Mouse (Mus musculus): Measurements from ENCODE around the gene Rimbp2.

The Rimbp2 gene

DNA sequence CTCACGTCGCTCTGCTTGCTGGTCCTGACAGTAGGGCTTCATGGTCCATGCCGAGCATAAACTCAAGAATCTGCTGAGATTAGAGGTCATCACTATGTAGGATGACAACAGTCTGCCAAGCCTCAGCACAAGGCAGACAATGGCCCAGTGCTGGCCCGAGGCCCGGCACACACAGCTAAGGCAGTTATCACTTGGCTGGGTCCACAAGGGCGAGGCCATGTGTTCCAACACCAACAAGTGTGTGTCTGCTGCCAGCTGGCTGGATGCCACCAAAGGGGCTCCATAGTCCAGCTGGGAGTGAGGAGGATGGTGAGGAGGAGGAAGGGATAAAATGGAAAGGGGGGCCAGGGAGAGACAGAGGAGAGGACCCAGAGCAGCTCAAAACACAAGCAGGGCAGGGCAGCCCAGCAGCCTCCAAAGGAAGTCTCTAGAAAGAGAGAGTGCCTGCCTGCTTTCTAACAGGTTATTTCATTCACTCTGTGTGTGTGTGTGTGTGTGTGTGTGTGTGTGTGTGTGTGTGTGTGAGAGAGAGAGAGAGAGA lies 17.9 kb downstream of the Rimbp2 start:
- in situ Hi-C loops (cut with MboI; ENCODE audit: unreplicated experiment in 2 of 2): no loop called here

DNA sequence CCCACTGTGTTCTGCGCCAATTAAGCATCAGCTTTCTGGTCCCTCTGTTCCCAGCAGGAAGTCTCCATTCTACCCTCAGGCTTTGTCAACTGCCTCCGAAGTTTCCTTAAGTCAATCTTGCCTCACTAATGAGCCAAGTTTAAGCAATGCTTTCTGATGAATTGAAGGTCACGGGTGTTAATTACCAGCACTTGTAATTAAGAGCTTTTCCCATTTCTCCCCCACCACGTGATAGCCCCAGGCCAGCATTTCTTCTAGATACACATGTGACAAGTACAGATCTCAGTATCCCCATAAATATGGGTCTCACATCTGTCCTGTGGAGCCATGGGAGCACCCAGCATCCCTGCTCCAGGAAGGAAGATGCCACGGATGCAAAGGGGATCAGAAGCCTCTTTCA lies 20.5 kb downstream of the Rimbp2 start:
- in situ Hi-C loops (cut with MboI; ENCODE audit: unreplicated experiment in 2 of 2): no loop called here

DNA sequence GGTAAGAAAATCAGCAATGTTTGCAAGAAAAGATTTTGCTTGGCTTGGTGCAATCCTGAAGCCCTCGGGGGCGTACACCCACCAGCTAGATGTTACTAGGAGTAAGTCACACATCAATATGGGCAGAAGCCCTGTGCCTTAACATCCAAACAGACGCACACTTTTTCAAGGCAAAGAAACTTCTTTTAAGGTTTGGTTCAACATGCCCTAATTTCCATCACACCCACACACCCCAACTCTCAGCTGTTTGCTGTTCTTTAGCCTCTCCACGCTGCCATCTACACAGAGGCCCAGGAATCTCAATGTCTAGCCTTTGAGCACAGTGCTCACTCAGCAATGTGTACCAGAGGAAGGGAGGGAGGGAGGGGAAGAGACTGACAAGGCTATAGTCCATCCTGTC lies 28.2 kb downstream of the Rimbp2 start:
- in situ Hi-C loops (cut with MboI; ENCODE audit: unreplicated experiment in 2 of 2): no loop called here

DNA sequence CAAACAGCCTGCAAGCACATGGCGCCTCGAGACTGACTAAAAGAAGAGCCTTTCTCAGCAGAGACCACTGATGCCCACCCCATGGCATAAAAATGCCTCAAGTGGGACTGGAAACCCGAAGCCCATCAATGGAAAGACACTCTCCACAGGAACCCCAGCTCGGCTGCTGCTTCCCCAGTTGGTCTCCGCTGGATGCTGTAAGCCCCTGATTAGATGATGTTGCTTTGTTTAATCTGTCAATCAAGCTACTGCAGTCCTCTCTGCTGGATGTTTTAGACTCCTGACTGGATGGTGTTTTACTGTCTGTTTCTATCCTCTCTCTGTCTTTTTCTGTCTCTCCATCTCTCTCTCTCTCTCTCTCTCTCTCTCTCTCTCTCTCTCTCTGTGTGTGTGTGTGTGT lies 33.2 kb downstream of the Rimbp2 start:
- in situ Hi-C loops (cut with MboI; ENCODE audit: unreplicated experiment in 2 of 2): no loop called here

- in situ Hi-C loops (cut with MboI; ENCODE audit: unreplicated experiment in 2 of 2): no loop called here
Measured at GRCm38 (mm10) chr5:128917116-128917959, 35.9 kb downstream of the Rimbp2 start.

DNA sequence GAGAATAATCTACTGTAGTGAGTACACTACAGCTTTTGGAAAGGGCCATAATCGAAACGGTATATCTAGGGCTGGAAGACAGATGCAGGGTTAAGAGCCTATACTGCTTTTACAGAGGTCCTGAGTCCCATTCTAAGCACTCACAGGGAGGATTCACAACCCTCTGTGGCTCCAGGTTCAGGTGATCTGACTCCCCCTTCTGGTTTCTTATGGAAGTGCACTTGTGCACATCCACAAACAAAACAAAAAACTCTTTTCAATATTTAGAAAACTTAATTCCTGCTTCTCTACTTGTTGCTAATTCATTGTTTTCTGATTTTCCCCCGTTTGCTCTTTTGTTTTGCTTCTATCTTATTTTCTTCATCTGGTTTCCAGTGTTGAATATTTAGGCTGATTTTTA lies 39.5 kb downstream of the Rimbp2 start:
- in situ Hi-C loops (cut with MboI; ENCODE audit: unreplicated experiment in 2 of 2): no loop called here

DNA sequence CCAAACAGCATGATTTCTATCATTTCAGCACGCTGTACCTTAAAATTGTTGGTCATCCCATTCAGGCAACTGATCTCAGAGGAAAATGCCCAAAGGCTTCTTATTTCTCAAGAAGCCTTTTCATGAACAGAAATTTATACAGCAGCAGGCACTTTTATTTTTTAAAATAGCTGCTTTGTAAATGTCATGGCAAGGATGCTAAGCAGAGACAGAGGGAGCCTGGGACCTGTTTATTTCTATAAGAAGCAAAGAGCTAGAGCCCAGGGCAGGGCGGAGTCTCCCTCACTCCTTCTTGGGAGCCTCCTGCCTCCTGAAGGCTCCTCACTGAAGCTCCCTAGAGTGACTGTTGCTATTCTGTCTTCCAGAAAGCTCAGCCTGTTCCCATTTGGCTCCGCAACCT lies 40.9 kb downstream of the Rimbp2 start:
- in situ Hi-C loops (cut with MboI; ENCODE audit: unreplicated experiment in 2 of 2): no loop called here

GRCm38 (mm10) chr5:128911593-128911992 lies 41.7 kb downstream of the Rimbp2 start:
- in situ Hi-C loops (cut with MboI; ENCODE audit: unreplicated experiment in 2 of 2): no loop called here

- in situ Hi-C loops (cut with MboI; ENCODE audit: unreplicated experiment in 2 of 2): no loop called here
Measured at GRCm38 (mm10) chr5:128904113-128904512, 49.2 kb downstream of the Rimbp2 start.

- in situ Hi-C loops (cut with MboI; ENCODE audit: unreplicated experiment in 2 of 2): no loop called here
Measured at GRCm38 (mm10) chr5:128903120-128903519, 50.2 kb downstream of the Rimbp2 start.

GRCm38 (mm10) chr5:128899971-128900370 lies 53.3 kb downstream of the Rimbp2 start:
- in situ Hi-C loops (cut with MboI; ENCODE audit: unreplicated experiment in 2 of 2): no loop called here

- in situ Hi-C loops (cut with MboI; ENCODE audit: unreplicated experiment in 2 of 2): no loop called here
Measured at GRCm38 (mm10) chr5:128894921-128895320, 58.4 kb downstream of the Rimbp2 start.

DNA sequence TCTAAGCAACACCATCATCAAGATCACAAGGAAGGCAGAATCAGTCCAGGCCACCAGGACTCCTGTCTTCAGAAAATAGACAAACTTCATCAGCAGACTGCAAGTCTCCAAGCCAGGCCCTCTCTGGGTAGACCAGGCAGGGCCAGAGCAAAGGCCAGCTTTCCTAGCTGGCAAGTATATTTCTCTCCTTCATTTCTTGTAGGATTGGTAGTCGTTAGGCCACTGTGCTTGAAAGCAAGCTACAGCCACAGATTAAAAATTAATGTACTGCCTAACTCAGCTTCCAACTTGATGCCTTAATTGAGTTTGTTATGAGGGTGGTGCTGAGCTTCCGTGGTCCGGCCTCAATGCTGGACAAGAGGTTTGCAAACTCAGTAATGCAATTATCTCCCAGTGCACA lies 65.7 kb downstream of the Rimbp2 start:
- in situ Hi-C loops (cut with MboI; ENCODE audit: unreplicated experiment in 2 of 2): no loop called here

GRCm38 (mm10) chr5:128884320-128884719 lies 69.0 kb downstream of the Rimbp2 start:
- in situ Hi-C loops (cut with MboI; ENCODE audit: unreplicated experiment in 2 of 2): no loop called here

DNA sequence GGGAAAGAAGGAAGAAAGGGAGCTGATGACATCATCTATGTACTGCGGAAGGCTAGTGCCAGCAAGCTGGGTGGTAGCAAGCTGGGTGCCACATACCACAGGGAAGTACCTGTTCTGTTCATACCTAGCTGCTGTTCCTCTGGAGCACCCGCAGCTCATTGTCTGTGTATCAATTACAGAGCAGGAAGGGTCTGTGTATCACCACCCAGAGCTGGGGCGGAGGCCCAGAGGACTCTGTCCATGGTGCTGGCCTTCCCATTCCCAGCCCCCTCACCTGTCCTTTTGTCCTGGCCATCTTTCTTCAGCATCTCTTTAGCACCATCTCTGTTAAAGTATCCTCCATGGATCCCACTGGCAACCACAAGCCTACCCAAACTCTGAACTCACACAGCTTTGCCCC lies 74.2 kb downstream of the Rimbp2 start:
- in situ Hi-C loops (cut with MboI; ENCODE audit: unreplicated experiment in 2 of 2): no loop called here

DNA sequence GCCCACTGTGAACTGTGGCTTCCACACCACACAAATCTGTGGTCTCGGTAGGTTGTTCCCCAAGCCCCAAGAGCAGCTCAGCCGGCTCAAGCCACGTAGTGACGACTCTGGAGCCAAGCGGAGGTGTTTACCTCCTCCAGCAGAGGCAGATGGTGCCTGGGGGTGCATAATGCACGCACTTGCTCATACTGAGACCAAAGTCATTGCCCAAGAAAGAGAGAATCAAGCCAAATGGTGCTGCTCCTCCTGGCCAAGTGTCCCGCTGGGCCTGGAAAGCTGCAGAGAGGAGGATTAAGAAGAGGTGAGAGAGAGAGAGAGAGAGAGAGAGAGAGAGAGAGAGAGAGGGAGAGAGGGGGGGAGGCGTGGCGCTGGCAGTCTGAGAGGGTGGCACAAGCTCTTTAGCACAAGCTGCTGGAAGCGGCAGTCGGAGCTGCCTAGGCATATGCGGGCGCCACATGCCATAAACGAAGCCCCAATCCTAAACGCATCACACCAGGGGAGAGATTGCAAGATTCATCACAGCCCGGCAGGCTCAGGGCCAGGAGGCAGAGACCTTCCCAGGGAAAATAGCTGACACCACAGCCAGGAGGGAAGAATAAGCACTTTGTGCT lies 75.8 kb downstream of the Rimbp2 start:
- in situ Hi-C loops (cut with MboI; ENCODE audit: unreplicated experiment in 2 of 2): no loop called here

- in situ Hi-C loops (cut with MboI; ENCODE audit: unreplicated experiment in 2 of 2): no loop called here
Measured at GRCm38 (mm10) chr5:128871706-128872105, 81.6 kb downstream of the Rimbp2 start.

DNA sequence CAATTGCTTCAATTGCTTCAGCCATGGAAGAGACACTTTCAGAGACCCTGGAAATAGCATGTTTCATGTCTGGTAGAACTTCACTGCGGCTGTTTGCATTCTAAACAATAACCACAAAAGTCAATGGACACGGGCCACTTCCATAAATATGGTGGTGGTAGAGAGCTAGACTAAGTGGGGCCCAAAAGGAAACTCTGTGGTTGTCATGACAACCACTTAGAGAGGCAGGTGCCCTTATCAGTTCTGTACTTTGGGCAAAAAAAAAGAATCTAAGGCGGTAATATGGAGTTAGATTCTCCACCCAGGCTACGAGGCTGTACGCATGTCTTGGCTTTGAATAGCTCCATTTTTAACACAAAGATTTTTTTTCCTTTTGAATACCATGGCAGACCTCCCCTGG lies 86.5 kb downstream of the Rimbp2 start:
- in situ Hi-C loops (cut with MboI; ENCODE audit: unreplicated experiment in 2 of 2): no loop called here

GRCm38 (mm10) chr5:128866291-128866690 lies 87.0 kb downstream of the Rimbp2 start:
- in situ Hi-C loops (cut with MboI; ENCODE audit: unreplicated experiment in 2 of 2): no loop called here

DNA sequence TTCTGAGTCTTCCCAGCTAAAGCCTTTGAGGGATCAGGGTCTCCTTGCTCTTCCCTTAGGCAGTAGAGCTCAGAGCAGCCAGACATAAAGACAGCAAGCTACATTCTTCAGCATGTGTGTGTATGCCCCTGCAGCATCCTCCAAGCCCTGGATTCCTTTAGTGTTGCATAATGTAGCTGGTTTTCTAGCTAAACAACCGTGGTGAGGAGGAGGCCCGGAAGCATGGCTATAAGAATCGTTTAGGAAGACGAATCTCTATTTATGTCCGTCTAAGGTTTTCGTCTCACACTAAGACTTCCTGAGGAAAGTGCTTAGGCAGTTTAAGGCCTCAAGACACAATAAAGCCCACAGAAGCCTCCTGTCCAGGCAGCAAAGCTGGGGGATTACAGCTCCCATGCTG lies 89.8 kb downstream of the Rimbp2 start:
- in situ Hi-C loops (cut with MboI; ENCODE audit: unreplicated experiment in 2 of 2): no loop called here

GRCm38 (mm10) chr5:128860907-128861306 lies 92.4 kb downstream of the Rimbp2 start:
- in situ Hi-C loops (cut with MboI; ENCODE audit: unreplicated experiment in 2 of 2): no loop called here

DNA sequence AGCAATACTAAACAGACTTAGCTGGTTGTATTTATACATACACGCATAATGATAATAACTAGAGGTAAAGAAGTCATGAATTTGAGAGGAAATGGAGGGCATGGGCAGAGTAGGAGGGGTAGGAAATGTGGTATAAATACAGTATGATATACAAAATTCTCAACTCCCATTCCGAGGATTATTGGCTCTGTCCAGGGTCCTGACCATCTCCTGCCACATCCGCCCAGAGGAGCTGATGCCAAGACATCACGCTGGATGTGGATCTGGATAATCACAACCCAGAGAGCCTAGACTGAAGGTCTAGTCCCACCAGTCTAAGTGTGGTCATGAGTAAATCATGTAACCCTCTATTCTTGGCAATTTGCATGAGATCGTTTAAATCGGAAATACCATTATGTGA lies 100.5 kb downstream of the Rimbp2 start:
- in situ Hi-C loops (cut with MboI; ENCODE audit: unreplicated experiment in 2 of 2): no loop called here

Measured in v-Abl transformed pro-B cells (cell line).